Mouse (Mus musculus): Measurements from ENCODE around the gene Gm4871. TPM values are rescaled to one million over a fixed set of nuclear protein-coding genes. Genes with fewer than 3 reads are reported as not detected.
A peak's percentile ranks its signal among the peaks of the same experiment; 100 is the strongest.

Gene Gm4871
- polyA plus RNA-seq, 1 experiment: not detected

- Histone ChIP-seq H3K4me1 (ENCODE audit: control insufficient read depth, insufficient read depth, low read length) (peaks cover 3% of the 10 kb centered on the region), H3K27ac (ENCODE audit: insufficient read depth, low read length) (no peak overlapping the region), H3K4me3 (ENCODE audit: insufficient read depth, low read length) (no peak overlapping the region)
- TF ChIP-seq POLR2A (IDR thresholded peaks at IDR 0.05; ENCODE audit: low read depth, low read length) (no peak), CTCF (IDR thresholded peaks at IDR 0.05; ENCODE audit: borderline replicate concordance, insufficient read depth, low read length) (no peak)
Measured at GRCm38 (mm10) chr5:144990481-144990880, 42.1 kb downstream of the Gm4871 start.

GRCm38 (mm10) chr5:144990051-144990450 is 42.5 kb downstream of the Gm4871 start:
- peaks cover 3% of the 10 kb centered on the region for H3K4me1 ChIP-seq (ENCODE audit: control insufficient read depth, insufficient read depth, low read length)
- no peak overlapping the region for H3K27ac ChIP-seq (ENCODE audit: insufficient read depth, low read length)
- TF ChIP-seq CTCF (IDR thresholded peaks at IDR 0.05; ENCODE audit: borderline replicate concordance, insufficient read depth, low read length) (no peak), POLR2A (IDR thresholded peaks at IDR 0.05; ENCODE audit: low read depth, low read length) (no peak)
- no peak overlapping the region for H3K4me3 ChIP-seq (ENCODE audit: insufficient read depth, low read length)

GRCm38 (mm10) chr5:144989061-144989405 is 43.5 kb downstream of the Gm4871 start:
- Histone ChIP-seq H3K4me3 (ENCODE audit: insufficient read depth, low read length) (no peak overlapping the region), H3K27ac (ENCODE audit: insufficient read depth, low read length) (no peak overlapping the region), H3K4me1 (ENCODE audit: control insufficient read depth, insufficient read depth, low read length) (peaks cover 3% of the 10 kb centered on the region)
- TF ChIP-seq CTCF (IDR thresholded peaks at IDR 0.05; ENCODE audit: borderline replicate concordance, insufficient read depth, low read length): no peak
- TF ChIP-seq POLR2A (IDR thresholded peaks at IDR 0.05; ENCODE audit: low read depth, low read length): no peak

GRCm38 (mm10) chr5:144988340-144989060 is 44.1 kb downstream of the Gm4871 start:
- peak; percentile 62; the same call in 1 of the 2 replicates for TF ChIP-seq CTCF (IDR thresholded peaks at IDR 0.05; ENCODE audit: borderline replicate concordance, insufficient read depth, low read length)
- TF ChIP-seq POLR2A (IDR thresholded peaks at IDR 0.05; ENCODE audit: low read depth, low read length): no peak
- Histone ChIP-seq H3K4me1 (ENCODE audit: control insufficient read depth, insufficient read depth, low read length) (peaks cover 3% of the 10 kb centered on the region), H3K27ac (ENCODE audit: insufficient read depth, low read length) (peak overlapping the region; percentile 37; the same call in 1 of the 2 replicates), H3K4me3 (ENCODE audit: insufficient read depth, low read length) (no peak overlapping the region)

GRCm38 (mm10) chr5:144987561-144987960 is 45.0 kb downstream of the Gm4871 start:
- Histone ChIP-seq H3K27ac (ENCODE audit: insufficient read depth, low read length) (no peak overlapping the region), H3K4me1 (ENCODE audit: control insufficient read depth, insufficient read depth, low read length) (peaks cover 3% of the 10 kb centered on the region), H3K4me3 (ENCODE audit: insufficient read depth, low read length) (no peak overlapping the region)
- TF ChIP-seq CTCF (IDR thresholded peaks at IDR 0.05; ENCODE audit: borderline replicate concordance, insufficient read depth, low read length): no peak
- no peak for TF ChIP-seq POLR2A (IDR thresholded peaks at IDR 0.05; ENCODE audit: low read depth, low read length)

GRCm38 (mm10) chr5:144984839-144985238 is 47.7 kb downstream of the Gm4871 start:
- no peak for TF ChIP-seq POLR2A (IDR thresholded peaks at IDR 0.05; ENCODE audit: low read depth, low read length)
- TF ChIP-seq CTCF (IDR thresholded peaks at IDR 0.05; ENCODE audit: borderline replicate concordance, insufficient read depth, low read length): no peak
- no peak overlapping the region for H3K4me3 ChIP-seq (ENCODE audit: insufficient read depth, low read length)
- H3K27ac ChIP-seq (ENCODE audit: insufficient read depth, low read length): no peak overlapping the region
- peaks cover 3% of the 10 kb centered on the region for H3K4me1 ChIP-seq (ENCODE audit: control insufficient read depth, insufficient read depth, low read length)

- no peak for TF ChIP-seq POLR2A (IDR thresholded peaks at IDR 0.05; ENCODE audit: low read depth, low read length)
- TF ChIP-seq CTCF (IDR thresholded peaks at IDR 0.05; ENCODE audit: borderline replicate concordance, insufficient read depth, low read length): no peak
- Histone ChIP-seq H3K4me3 (ENCODE audit: insufficient read depth, low read length) (no peak overlapping the region), H3K27ac (ENCODE audit: insufficient read depth, low read length) (no peak overlapping the region), H3K4me1 (ENCODE audit: control insufficient read depth, insufficient read depth, low read length) (no peaks in the 10 kb centered on the region)
Measured at GRCm38 (mm10) chr5:144983227-144983626, 49.3 kb downstream of the Gm4871 start.

Other genes with a start within 250 kb of the Gm4871 start
- gene Smurf1, start 66.9 kb downstream of the Gm4871 start, polyA plus RNA-seq (2011; ENCODE audit: insufficient read length, low read depth, missing spikeins): 37.1 and 42.5 TPM in 2 replicates
- not detected in 2 replicates for gene 1700018F24Rik, start 10.2 kb upstream of the Gm4871 start, polyA plus RNA-seq (2011; ENCODE audit: insufficient read length, low read depth, missing spikeins)
- gene Arpc1a, start 51.1 kb upstream of the Gm4871 start, polyA plus RNA-seq (2011; ENCODE audit: insufficient read length, low read depth, missing spikeins): 103 and 109 TPM in 2 replicates
- gene Kpna7, start 51.3 kb upstream of the Gm4871 start, polyA plus RNA-seq (2011; ENCODE audit: insufficient read length, low read depth, missing spikeins): not detected in 2 replicates
- gene Arpc1b, start 81.5 kb upstream of the Gm4871 start, polyA plus RNA-seq (2011; ENCODE audit: insufficient read length, low read depth, missing spikeins): 328 and 384 TPM in 2 replicates
- gene Pdap1, start 107.5 kb upstream of the Gm4871 start, polyA plus RNA-seq (2011; ENCODE audit: insufficient read length, low read depth, missing spikeins): 144 and 168 TPM in 2 replicates
- 174 and 194 TPM in 2 replicates for gene Bud31, start 107.6 kb upstream of the Gm4871 start, polyA plus RNA-seq (2011; ENCODE audit: insufficient read length, low read depth, missing spikeins)
- gene Ptcd1, start 134.4 kb upstream of the Gm4871 start, polyA plus RNA-seq (2011; ENCODE audit: insufficient read length, low read depth, missing spikeins): 7.6 and 10.0 TPM in 2 replicates
- gene Cpsf4, start 134.5 kb upstream of the Gm4871 start, polyA plus RNA-seq (2011; ENCODE audit: insufficient read length, low read depth, missing spikeins): 15.1 and 20.1 TPM in 2 replicates
- gene Atp5j2, start 159.3 kb upstream of the Gm4871 start, polyA plus RNA-seq (2011; ENCODE audit: insufficient read length, low read depth, missing spikeins): 218 and 245 TPM in 2 replicates
- 3.0 and 3.3 TPM in 2 replicates for gene Zkscan14, start 169.1 kb upstream of the Gm4871 start, polyA plus RNA-seq (2011; ENCODE audit: insufficient read length, low read depth, missing spikeins)
- 7.6 and 10.4 TPM in 2 replicates for gene Zkscan5, start 171.8 kb upstream of the Gm4871 start, polyA plus RNA-seq (2011; ENCODE audit: insufficient read length, low read depth, missing spikeins)
- gene Zfp655, start 199.0 kb upstream of the Gm4871 start, polyA plus RNA-seq (2011; ENCODE audit: insufficient read length, low read depth, missing spikeins): 28.8 and 34.4 TPM in 2 replicates
- 7.2 and 8.1 TPM in 2 replicates for gene Zscan25, start 247.7 kb upstream of the Gm4871 start, polyA plus RNA-seq (2011; ENCODE audit: insufficient read length, low read depth, missing spikeins)

Data from embryonic fibroblast, embryonic 13.5 days (primary cell).